Mouse (Mus musculus) ES-Bruce4 (cell line): ENCODE measurements around the gene Ccng1.

Experiments used
- CTCF ChIP-seq: IDR thresholded peaks from one replicate; pipeline ENCODE4 v1.8.1; 2011; ENCODE audit warnings: low read depth, low read length
- EP300 ChIP-seq: IDR thresholded peaks from 2 replicates; pipeline ENCODE4 v1.6.1; 2011; ENCODE audit warnings: low read depth, low read length; ENCODE audit not compliant: insufficient read depth
- POLR2A ChIP-seq: IDR thresholded peaks from one replicate; pipeline ENCODE4 v1.8.1; 2011; ENCODE audit warnings: low read length; ENCODE audit not compliant: insufficient read depth

DNA sequence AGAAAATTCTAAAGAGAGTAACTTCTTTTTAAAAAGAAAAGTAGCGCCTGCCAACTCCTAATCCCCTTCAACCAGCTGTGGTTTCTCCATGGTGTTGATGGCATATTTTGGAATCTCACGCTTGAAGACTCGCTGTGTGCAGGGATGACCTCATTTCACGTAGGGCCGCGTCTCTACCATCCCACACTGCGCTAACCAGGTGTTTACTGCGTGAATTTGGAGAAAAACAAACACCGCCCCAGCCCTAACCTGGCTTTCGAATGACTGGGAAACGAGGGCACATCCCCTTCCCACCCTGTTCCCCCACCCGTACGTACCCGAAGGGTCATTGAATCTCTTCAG lies 22.1 kb downstream of the Ccng1 start:
- TF ChIP-seq CTCF (no peak), EP300 (no peak), POLR2A (no peak)
